Mouse (Mus musculus) layer of hippocampus, adult 11-12 months (tissue): Measurements from ENCODE around the gene Rsph1.
"Not testable (repeated sequence)": the region's sequence is repeated elsewhere in the genome, so short reads cannot be mapped to it uniquely, and the experiment has no call there.

Experiments
- DNase-seq: peaks from one replicate; pipeline ENCODE4 v3.0.0; 2022; ENCODE audit warnings: low spot score

Gene Rsph1

DNA sequence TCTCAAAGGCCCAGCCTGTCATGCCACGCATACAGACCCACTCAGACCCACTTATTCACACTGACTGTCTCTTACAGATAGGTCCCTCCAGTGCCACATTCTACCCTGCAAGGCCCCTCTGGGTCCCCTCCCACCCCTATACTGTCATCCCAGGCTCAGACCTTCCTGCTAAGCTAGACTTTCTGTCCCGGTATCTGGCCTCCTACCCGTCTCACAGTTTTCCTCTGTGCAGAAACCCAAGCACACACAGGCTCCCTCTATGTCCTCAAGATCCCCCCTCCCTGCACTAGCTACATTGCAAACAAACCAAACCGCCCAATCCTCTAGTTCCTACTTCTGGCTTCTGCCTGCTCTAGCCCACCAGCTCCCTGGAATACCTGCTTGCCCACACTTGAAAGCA is 748 bp upstream of the Rsph1 start:
- no peak for DNase-seq

DNA sequence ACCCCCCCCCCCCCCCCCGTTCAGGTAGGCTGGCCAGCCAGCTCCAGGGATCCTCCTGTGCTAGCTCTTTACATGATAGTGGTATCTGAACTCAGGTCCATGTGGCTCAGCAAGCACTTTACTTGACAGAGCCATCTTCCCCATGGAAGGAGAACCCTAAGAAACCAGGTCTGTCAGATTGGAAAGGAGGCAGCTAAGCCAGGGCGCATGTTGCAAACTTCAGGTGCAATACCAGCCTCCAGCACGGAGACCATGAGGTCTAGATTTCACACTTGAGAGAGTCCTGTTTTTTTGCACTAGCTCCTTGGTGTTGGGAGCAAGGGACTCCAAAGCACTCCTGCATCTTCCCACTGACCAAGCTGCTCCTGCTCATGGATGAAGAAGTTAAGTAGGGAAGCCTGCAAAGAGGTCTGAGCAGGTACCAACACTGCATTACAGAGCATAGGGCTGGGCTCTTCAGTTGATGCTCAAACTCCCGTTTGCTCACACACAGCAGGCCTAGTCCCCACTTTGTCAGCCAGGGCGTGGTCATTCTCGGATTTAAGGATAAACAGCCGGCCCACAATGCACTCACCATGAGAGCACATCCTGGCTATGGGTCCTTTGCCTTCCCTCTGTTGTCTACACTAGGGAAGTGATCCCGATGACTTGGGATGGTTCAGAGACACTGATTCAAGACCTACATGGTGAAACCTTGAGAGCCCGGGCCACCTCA is 819 bp downstream of the Rsph1 start:
- peak; percentile 55 for DNase-seq

DNA sequence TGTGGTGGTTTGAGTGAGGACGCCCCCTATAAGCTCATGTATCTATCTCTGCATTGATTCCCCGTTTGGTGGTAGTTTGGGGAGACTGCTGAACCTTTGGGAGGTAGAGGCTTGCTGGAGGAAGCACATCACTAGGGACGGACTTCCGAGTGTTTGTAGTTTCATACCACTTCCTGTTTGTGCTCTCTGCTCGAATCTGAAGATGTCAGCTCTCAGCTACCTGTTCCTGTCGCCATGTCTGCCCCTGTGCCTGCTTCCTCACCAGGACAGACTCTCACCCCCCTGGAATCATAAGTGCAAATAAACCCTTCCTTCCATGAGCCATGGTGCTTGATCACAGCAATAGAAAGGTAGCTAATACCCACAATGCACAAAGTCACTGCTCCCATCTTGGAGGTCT is 2.0 kb downstream of the Rsph1 start:
- no peak for DNase-seq

DNA sequence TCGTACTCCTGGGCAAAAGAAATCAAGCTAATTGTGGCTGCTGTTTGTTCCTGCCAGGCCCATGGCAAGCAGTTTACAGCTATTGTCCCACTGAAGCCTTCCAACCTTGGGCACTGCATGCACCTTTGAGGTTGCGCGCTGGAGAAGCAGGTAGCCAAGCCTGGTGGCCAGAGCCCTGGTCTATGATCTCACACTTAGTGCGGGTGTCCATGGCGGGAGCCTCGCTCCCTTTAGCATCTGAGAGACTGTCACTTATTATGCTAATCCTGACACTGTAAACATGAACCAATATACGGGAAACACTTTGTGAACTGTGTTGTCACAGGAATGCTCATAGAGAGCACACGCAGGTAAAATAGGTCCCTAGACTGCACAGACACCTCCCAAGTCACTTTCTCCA is 3.6 kb downstream of the Rsph1 start:
- DNase-seq, result no peak

DNA sequence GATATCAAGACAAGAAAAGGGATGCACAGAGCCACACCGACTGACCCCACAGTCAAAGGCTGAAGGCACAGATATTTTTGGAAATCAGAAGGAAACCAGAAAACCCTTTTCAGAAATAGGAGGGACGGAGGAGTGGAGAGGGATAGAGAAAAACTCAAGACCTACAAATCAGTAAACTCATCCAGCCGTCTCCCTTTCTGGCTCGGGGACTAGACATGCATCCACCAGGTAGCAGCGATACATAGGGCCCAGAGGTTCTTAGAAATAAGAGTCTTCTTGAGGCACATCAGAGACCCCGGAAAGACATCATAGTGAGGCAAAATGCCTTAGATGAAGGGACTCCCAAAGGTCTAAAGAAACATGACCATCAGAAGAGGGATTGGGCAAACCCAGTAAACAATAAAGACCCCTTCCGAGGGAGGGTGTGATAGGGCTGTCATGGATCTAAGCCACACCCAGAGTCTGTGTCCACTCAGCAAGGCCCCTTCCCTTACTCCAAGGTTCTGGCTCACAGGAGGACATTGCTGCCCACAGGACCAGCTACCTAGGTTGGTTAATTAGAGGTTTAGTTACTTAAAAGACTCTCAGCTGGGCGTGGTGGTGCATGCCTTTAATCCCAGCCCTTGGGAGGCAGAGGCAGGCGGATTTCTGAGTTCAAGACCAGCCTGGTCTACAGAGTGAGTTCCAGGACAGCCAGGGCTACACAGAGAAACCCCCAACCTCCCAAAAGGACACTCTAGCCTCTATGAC is 4.6 kb downstream of the Rsph1 start:
- DNase-seq, result no peak

DNA sequence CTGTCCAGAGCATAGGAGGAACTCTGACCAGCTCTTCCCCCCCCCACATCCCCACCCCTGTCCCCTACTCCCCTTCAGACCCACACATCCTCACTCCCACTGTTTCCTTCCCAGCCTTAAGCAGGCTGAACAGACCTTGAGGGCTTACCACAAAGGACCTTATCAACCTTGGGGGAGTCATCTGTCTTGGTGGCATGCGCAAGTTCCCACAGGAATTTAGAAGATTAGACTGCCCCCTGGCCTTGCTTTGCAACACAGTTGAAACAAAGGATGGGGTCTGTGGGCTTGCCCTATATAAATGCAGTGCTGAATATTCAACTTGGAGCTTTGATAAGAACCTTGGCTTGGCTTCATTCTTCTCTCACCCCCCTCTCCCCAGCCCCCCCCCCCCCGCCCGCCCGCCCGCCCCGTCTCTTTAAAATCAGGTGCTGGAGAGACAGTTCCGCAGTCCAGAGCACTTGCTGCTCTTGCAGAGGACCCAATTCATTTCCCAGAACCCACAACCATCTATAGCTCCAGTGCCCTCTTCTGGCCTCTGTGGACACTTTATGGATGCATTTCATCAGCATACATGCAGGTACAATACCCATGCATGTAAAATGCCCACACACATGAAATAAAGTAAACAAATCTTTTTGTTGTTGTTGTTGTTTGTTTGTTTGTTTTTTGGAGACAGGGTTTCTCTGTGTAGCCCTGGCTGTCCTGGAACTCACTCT is 5.9 kb downstream of the Rsph1 start:
- no peak for DNase-seq

DNA sequence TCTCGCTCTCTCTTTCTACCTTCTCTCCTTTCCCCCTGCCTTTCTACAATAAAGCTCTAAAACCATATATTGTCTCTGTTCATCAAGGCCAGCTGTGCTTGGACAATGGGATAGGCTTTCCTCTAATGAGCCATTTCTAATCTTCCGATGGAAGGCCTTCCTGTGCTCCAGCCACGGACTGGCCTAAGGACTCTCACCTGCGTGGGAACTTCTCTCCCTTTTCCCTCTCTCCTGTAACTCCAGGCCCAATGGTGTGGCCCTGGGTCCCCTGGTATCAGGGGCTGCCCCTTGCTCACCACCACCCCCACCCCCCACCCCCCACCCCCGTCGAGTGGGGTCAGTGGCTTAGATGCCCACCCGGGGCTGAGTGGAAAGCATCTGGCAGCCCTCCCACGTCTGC is 6.4 kb downstream of the Rsph1 start:
- DNase-seq, result not testable (repeated sequence)

DNA sequence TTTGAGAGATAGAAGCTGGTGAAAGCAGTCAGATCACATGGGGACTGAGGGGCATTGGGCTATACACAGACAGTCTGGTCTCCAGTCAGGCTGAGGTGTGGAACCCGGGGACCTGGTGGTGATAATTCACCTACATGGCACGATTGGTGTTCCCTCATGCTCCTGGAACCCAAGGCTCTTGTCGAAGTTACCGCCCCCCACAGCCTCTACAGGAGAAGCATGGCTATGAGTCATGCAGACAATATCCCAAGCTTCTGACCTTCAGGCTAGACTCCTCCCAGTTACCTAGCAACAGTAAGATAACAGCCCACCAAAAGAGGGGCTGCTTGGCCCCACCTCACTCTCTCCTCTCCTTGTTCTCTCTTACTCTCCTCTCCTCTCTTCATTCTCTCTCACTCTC is 6.9 kb downstream of the Rsph1 start:
- DNase-seq, result no peak

DNA sequence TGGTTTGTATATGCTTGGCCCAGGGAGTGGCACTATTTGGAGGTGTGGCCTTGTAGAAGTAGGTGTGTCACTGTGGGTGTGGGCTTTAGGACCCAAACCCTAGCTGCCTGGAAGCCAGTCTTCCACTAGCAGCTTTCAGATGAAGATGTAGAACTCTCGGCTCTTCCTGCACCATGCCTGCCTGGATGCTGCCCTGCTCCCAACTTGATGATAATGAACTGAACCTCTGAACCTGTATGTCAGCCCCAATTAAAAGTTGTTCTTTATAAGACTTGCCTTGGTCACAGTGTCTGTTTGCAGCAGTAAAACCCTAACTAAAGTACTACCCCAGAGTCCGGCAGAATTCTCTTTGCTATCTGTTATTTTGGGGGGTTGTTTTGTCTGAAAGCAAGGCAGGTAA is 7.4 kb downstream of the Rsph1 start:
- DNase-seq, result no peak

DNA sequence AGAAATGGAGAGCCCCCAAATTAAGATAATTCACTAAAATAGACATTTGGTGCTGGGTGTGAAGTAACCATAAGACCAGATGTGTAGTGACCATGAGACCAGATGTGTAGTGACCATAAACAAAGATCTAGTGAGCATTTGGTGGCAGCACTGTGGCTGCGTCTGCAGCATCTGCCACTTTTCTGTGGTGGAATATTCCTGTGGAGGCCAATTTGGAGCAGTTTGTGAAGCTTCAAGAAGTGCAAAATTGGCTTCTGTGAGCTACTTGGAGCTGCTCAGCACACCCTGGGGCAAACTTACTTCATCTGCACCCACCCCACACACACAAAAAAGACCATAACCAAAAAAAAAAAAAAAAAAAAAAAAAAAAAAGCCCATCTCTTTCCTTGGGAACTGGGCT is 9.2 kb downstream of the Rsph1 start:
- no peak for DNase-seq

DNA sequence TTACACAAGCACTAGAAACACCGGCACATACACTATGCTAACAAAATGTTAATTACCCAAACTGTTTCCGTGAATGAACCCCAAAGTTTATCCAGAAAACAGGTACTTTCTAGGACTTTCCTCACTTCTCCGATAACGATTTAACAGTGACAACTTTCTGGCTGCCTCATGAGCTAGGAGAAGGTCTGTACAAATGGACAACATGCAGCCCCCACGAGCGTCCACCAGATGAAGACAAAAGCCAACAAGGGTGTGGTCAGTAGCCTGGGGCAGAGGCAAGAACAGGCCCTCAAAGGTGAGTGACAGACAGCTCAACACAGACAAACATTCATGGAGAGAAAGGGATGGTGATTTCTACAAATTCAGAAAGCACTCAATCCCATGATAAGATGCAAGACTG is 9.6 kb downstream of the Rsph1 start:
- no peak for DNase-seq

DNA sequence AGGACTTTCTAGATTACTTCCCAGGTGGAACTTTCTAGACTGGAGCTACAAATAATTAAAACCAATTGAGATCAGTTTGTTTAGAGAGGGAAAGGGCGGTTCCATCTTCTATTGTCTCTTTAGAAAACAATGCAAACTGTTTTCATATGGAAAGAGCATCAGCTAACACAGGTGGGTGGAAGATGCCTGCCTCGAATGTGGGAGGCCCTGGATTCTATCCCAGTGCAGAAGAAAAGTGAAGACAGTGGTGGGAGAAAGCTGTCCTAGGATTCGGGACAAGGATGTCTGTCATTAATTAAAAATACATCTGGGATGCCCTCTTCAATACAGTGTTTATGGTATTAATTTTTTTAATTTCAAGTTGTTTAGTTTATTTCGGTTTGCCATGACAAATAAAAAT is 10.0 kb downstream of the Rsph1 start:
- DNase-seq, result no peak

DNA sequence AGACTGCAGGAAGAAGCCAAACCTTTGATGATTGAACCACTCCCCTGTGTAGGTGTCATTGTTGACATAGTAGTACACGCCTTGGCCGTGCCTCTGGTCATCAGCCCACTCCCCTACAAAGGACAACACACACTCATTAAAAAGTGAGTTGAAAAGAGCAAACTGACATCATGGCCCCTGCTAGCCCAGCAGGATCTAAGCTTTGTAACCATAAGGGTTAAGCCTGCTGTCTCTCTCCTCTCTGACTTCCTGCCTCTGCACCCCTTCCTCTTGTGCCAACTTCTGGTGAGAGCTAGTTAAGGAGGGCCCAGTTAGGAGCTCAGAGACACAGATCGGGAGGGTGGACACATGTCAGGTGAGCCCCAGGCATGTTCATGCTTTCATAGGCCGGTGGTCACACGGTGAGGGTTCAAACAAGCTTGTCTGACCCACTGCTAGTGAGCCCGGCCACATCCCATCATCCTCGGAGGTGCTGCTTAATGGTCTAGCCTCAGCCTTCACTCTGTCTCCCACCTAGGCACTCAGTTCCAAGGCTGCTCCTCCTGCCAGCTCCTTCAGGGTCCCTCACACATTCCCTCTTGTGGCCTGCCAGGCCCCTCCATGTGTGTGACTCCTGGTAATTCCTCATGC is 10.7 kb downstream of the Rsph1 start:
- DNase-seq, result no peak

DNA sequence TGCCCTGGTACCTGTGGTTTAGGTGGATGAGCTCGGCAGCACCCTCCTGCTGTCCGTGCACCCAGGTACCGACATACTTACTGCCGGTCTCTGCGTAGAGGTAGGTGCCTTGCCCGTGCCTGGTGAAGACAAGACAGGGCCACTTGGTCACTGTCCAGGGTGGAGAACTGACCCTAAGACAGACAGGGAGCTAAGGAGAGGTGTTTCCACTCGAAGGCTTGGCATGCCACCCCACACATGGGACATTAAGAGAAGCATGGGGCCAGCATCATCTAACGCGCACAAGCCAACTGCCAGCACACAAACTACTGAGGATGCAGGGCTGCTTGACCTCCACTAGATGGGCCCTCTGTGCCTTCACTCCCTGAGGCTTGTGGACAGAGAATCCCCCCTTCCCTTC is 11.4 kb downstream of the Rsph1 start:
- DNase-seq, result no peak

DNA sequence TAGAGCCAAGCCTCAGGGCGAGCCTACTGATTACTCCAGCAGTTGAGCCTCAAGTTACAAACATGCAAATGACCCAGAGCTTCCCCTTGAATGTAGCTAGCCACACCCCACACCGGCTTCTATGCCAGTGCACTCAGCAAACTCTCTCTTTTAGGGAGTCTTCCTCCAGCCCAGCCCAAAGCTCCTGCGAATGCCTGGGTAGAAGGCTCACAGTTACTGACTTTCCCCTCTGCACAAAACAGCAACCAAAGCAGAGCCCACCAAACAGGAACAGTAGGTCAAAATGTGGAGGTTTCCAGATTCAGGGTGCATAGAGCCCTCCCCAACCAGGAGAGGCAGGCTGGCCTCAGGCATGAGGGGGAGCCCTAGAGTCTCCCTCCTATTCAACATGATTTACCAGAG is 12.0 kb downstream of the Rsph1 start:
- DNase-seq, result no peak

DNA sequence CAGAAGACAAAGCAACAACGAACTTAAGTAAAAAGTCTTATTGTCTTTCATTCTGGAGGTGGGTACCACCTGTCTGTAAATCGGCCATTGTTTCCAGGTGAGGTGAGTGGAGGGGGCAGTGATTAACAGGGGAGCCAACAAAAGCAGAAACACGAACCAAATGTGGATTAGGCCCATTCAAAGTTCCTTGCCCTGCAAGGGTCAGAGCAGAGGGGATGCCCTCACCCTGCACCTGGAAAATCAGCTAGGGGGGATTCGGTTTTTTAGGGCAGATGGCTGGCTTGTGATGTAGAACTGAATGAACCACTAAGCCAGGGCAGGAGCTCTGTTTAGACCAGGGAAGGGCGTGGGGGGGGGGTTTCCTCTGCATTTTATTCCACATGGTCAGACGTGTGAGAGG is 12.8 kb downstream of the Rsph1 start:
- no peak for DNase-seq

DNA sequence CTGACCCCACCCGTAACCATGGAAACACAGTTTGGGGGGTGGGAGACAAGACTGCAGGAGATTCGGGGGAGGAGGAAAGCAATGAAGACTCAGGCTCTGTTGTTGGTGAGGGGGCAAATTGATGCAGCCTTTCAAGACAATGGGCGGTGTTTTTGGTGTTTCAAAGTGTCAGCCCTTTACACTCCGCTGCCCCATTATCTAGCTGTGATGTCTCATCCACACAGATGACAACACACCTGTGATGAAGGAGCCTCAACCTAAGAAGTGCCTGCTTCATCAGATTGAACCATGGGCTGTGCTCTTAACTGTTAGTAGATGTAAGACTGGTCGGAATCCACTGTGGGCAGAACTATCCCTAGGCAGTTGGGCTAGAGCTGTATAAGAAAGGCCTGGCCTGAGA is 13.4 kb downstream of the Rsph1 start:
- no peak for DNase-seq

DNA sequence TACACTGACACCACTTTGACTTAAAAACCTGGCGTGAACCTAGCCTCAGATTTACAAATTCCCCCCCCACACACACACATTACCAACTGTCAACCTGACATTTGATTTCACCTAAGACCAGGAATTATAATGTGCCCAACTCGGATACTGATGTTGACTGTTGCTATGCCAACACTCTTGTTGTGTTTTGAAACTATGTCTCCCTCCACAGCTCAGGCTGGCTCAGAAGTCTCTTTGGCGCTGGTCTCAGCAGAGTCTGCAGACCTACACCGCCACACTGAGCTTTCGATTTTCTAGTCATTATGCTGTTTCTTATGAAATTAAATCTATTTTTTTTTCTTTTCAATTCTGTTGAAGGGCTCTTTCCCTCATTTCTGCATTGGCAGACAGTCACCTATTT is 14.5 kb downstream of the Rsph1 start:
- DNase-seq, result no peak

DNA sequence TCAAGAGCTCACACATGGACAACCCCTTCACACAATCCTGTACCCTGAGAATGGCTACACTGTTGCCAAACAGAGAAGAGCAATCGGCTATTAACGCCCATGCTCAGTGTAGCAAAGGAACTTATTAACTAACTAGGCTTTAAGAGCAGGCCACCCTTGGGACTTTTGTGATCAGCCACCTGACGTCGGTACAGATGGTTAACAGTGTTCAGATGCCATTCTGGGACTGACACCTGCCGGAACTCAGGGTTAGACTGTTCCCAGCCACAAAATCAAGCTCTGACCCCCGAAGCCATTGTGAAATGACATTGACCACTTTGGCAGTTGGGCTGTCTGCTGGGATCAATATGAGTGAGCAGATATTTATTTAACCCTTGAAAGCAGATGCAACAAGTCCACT is 15.8 kb downstream of the Rsph1 start:
- no peak for DNase-seq

DNA sequence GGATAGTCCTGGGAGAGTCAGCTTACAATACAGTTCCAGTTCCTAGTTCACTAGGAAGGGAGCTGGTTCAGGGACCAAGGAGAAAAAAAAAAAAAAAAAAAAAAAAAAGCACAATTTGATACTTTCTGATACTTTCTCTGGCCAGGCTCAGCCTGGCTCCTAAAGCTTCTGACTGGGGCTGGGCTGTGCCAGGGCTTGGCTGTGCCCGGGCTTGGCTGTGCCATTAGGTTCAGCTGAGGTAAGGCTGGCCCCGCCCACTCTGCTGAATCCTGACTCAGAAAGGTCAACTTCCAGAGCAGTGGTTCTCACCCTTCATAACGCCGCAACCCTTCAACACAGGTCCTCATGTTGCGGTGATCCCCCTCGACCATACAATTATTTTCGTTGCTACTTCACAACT is 16.8 kb downstream of the Rsph1 start:
- DNase-seq, result no peak

DNA sequence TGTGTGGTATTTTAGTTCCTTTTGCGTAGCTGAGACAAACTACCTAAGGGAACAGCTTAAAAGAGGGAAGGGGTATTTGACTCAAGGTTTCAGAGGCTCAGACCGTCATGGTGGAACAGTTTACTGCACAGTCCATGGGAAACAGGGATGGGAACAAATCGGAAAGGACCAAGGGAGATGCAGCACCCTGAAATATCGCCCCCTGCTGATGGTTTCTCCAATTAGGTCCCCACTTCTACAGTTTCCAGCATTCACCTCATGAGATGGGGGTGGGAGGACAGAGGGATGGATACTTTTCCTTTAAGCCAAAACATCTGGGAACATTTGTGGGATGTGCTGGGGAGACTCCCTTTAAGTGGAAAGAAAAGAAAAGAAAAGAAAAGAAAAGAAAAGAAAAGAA is 17.4 kb downstream of the Rsph1 start:
- DNase-seq, result no peak

DNA sequence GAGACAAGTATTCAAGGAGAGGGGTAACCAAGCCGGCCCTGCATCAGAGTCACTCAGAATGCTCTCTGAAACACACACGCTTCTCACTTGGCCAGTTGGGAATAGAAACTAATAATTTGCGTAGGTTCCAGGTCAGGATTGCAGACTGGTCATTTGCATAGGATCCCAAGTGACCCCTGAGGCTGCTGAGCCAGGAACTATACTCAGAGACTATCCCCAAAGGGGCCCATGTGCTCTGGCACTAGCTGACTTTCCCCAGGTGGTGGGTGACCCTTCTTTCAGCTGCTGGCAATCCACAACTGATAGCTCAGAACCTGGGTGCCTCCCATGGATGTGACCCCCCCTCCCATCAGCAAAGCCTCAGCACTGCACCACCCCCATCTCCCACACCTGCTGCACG is 18.0 kb downstream of the Rsph1 start:
- DNase-seq, result no peak

DNA sequence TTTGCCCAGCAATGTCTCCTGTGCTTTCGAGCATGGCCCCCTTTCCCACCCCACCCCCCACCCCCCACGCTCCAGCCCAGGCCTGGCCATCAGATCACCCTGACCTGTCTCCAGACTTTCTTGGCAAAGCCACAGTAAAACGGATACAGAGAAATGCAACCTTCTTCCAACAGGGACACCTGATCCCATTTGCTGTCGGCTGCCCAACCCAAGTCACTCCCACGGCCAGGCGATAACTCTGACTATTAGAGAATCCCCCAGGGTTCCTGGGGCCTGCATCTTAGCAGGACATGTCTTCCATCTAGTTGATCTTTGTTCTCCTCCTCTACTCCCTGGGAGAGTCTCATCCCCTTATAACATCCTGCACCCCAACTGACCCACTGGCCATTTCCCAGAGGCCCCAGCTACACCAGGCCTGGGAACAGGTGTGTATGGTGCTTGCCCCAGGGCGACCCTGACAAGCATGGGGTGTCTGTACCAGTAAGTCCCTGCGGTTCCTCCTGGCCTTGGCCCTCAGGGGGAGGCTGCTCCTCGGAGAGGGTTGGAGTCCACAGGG is 18.8 kb downstream of the Rsph1 start:
- no peak for DNase-seq
